Mouse (Mus musculus): ENCODE data around the gene Gm7879.
"Not testable (repeated sequence)": the region's sequence is repeated elsewhere in the genome, so short reads cannot be mapped to it uniquely, and the experiment has no call there.

The Gm7879 gene

DNA sequence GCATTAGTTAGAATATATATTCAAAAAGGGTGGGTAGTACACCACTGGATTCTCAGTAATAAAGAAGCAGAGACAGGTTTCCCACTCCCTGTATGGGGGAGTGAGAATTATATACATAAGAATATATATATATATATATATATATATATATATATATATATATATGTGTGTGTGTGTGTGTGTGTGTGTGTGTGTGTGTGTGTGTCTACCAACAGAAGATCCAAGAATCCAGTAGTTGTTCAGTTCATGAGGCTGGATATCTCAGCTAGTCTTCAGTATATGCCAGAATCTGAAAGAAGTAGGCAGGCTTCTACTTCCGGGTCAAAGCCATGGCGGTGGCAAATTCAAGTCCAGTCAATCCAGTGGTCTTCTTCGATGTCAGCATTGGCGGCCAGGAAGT, at the start of gene Gm7879:
Gene Gm7879, plus strand, starts transcription at position 301 of the 400 bp plus-strand sequence.
- in situ Hi-C loops (cut with MboI): not testable (repeated sequence)

DNA sequence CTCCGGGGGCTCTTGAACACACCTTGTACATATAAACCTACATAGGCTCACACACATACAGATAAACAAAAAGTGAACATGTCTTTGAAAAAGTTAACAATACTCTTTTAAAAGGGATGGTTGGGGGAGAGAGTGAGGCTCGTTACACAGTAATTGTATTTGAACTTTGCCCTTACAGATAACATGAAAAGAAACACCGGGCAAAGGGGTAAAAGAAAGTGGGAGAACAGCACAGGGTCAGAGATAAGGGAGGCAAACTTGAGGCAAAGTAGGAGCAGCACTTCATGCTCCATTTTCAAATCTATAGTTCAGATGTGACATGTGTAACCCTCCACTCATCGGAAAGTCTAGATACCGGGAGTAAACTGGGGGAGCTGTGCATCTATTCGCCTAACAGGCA, 49.3 kb upstream of the Gm7879 start:
- in situ Hi-C loops (cut with MboI): no loop called here

DNA sequence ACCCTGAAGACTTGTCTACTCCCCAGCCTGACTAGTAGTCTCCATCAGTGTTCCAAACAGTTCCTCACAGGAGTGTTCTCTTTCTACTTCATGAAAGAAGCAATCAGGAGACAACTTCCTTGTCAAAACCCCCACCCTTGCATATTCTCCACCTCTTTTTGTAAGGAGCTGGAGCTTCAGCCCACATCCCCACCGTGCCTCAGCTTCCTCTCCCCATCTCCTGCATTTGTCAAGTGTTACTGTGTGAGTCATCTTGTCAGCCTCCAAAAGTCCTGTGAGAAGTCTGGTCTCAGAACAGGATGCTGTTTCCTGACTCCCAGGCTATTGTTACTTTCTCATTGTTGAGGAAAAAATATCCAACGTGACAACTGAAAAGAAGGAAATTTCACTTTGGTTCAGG, 47.6 kb upstream of the Gm7879 start:
- in situ Hi-C loops (cut with MboI): no loop called here

DNA sequence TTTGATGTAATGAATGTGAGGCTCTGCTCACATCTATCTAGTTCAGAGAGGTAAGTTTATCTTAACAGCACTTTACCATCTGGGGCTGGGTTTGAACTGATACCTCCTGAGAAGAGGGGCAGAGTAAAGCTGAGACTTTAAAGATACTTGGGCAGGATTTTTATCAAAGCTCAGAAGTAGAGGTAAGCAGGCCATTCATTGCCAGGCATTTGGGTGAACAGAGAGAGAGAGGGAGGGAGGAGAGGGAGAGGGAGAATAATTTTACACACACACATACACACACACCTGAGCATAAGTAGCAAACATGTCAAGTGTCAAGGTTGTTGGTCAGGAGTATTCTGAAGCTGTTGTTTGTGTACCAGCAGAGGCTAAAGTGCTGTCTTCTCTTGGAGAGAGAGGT, 44.7 kb upstream of the Gm7879 start, which contains the start of gene Cd38:
Gene Cd38, plus strand, starts transcription at position 301 of the 400 bp plus-strand sequence.
- in situ Hi-C loops (cut with MboI): no loop called here

DNA sequence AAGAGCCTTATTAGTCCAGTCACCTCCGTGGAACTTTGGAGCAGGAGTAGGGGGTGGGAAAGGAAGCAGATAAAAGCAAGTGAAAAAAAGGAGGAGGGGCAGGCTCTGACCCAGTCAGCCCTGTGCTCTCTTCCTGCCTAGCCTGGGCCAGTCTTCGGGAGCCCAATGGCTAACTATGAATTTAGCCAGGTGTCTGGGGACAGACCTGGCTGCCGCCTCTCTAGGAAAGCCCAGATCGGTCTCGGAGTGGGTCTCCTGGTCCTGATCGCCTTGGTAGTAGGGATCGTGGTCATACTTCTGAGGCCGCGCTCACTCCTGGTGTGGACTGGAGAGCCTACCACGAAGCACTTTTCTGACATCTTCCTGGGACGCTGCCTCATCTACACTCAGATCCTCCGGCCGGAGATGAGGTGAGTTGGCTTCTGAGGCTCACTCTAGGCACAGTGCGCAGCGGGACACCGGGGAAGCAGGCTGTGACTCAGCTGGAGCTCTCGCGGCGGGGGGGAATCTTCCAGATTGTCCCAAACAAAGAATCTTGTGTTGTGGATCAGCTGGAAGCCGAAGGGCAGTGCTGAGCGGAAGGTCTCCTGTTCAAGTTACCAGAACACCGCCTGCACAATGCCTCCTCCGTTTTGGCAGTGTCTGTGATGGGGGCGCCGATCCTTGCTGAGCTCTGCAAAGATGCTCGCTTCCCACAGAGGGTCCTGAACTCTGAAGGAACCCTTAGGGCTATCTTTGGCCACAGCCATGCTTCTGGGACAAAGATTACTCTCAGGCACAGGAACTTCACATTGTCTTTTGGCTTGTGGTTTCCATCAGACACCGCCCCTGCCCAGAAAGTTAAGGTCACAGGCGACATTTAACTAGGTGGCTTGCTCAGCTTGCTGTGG, 44.0 kb upstream of the Gm7879 start:
- in situ Hi-C loops (cut with MboI): no loop called here

- in situ Hi-C loops (cut with MboI): no loop called here
Observed at GRCm38 (mm10) chr5:43871845-43872244, 41.1 kb upstream of the Gm7879 start.

DNA sequence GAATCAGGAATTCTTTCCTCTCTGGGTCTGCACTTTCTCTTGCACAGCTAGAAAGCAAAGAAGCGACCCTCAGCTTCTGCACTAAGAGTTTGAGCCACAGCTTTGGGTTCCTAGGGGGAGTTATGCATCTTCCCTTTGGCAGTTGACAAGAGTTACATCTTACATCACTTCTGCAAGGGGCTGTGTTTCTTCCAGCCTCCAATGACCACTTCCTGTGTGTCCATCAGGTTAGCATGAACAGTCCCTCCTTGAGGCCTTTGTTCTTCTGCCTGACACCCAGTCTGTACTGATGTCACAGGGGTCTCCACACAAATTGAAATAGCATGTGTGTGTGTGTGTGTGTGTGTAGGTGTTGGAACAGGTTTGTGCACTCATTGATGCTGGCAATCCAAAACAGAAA, 40.3 kb upstream of the Gm7879 start:
- in situ Hi-C loops (cut with MboI): no loop called here

GRCm38 (mm10) chr5:43882034-43882433, 30.9 kb upstream of the Gm7879 start:
- in situ Hi-C loops (cut with MboI): no loop called here

DNA sequence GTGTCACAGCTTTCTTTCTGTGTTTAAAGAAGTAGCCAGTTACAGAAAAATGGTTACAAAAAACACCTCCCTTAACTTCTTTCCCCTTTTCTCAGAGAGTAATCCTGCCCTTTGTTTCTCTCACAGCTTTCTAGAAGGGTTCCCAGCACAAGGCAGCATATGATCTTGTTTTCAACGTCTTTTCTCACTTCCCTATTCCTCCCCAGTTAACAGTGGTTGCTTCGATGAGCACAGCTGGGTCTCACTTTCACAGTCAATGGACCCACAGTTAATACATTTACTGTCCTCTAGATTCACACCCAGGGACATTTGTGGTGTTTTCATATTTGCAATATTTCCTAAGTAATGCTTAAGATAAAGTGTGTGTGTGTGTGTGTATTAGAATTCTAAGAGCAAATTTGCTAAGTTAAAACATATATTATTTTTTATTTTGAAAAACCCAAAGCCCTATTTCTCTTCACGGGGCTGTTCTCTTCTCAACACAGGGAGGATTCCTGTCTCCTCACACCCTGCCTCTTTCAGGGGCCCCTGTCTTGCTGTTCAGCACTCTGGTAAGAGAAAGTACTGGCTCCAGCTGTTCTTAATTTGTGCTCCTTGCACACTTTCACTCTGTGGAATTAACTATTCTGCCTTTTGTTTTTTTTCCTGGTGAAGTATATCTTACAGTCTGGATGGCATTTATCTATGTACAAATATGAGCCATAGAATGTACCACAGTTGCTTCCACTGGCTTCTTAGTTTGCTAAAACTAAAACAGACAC, 27.7 kb upstream of the Gm7879 start:
- in situ Hi-C loops (cut with MboI): loop anchor here (5.0 kb wide), 1 partner anchor 43 kb away; no protein-coding TSS in a partner anchor

- in situ Hi-C loops (cut with MboI): no loop called here
Observed at GRCm38 (mm10) chr5:43892386-43892785, 20.6 kb upstream of the Gm7879 start.

DNA sequence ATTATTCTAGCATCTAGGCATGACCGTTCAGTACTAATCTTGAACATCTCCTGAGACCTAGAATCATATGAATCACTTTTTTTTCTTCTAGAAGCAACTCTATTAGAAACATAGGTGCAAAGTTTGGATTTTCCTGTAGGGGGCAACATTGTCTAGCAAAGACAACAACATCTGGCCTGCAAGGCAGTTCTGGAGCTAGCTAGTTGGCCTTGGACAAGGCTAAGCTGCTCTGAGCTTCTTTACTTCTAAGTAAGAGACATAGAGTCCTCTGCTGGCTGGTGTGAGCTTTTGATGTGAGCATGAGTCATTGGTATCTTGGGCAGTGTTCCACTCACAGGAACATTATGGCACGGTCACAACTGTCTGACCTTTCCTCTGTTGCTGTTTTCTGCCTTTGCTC, 18.8 kb upstream of the Gm7879 start:
- in situ Hi-C loops (cut with MboI): no loop called here

GRCm38 (mm10) chr5:43895931-43896330, 17.0 kb upstream of the Gm7879 start:
- in situ Hi-C loops (cut with MboI): no loop called here

DNA sequence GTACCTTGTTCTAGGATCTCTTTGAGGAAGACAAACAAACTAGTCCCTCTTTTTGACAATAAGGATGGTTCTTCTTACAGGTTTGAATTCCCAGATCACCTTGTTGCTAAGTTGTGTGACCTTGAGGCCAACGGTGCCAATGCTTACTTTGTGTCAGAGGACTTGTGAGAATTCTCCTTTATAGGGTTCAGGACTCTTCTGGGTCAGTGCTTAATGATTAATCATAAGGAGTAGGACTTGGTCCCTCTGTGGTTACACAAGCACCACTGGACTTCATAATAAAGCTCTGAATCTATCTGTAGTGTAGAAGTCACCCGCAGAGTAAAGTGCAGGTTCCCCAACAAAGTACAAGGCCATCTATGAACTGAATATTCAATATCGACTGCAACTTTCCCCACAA, 8.3 kb upstream of the Gm7879 start:
- in situ Hi-C loops (cut with MboI): no loop called here

DNA sequence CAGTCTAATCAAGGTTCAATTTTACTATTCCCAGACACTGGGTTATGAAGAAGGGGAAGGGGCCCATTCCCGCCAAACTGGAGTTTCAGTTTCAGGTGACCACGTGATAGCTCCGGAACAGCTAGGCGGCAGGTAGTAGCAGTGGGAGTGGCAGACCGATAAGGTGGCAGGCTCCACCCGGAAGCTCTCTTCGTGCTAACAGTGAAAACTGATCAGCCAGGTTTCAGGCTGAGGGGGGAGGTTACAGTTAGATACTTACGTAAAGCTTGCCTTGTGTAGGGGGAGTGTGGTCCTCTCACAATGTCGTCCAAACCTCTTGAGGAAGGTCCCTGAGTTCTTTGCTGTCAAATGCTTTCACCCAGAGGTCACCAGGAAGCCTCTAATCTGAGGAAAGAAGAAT, 3.7 kb upstream of the Gm7879 start:
- in situ Hi-C loops (cut with MboI): no loop called here

DNA sequence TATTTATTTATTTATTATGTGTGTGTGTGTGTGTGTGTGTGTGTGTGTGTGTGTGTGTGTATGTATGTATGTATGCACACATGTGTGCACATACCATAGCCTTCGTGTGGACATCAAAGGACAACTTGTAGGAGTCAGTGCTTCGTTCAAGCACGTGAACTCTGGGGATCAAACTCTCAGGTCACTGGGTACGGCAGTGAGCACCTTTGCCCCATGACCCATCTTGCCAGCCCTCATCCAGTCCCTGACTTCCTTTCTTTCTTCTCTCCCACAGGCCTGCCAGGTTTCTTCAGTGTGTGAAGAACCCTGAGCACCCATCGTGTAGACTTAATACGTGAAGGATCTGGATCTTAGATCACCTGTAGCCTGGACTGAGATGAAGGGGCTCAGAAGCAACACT, 2.9 kb upstream of the Gm7879 start:
- in situ Hi-C loops (cut with MboI): no loop called here

GRCm38 (mm10) chr5:43915261-43915886, 2.4 kb downstream of the Gm7879 start:
- in situ Hi-C loops (cut with MboI): no loop called here

DNA sequence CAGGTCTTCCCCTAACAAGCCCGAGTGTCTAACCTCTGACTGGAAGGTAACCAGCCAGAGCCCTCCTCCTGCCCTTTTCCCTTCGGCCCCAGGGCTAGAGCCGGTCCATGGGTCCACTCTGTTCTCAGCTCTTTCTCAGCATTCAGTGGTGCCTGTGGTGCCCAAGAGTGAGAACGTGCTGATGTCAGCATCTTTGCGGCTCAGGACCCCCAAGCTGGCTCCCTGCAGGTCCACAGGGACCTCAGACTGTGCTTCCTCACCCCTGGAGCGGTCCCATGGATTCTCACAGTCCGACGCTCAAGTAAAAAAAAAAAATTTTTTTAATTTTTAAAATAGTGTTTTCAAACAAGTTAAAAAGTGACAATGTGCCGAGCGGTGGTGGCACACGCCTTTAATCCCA, 8.9 kb downstream of the Gm7879 start:
- in situ Hi-C loops (cut with MboI): no loop called here

DNA sequence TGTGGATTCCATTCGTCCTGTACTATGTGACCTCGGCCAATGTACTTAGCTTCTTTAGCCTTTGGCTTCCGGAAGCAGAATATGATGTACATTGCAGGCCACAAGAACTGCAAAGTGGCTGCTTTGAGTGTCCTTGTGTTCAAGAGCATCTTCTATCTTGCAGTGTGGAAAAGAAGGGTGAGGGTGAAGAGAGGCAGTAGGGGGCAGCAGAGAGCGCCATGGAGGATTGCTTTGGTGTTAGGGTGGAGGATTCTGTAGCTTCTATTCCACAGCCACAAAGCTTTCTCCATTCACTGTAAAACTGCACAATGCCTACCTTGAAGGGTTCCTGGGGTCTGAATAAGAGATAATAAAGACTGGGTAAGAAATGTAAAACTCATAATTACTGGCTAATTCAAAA, 11.0 kb downstream of the Gm7879 start:
- in situ Hi-C loops (cut with MboI): no loop called here

DNA sequence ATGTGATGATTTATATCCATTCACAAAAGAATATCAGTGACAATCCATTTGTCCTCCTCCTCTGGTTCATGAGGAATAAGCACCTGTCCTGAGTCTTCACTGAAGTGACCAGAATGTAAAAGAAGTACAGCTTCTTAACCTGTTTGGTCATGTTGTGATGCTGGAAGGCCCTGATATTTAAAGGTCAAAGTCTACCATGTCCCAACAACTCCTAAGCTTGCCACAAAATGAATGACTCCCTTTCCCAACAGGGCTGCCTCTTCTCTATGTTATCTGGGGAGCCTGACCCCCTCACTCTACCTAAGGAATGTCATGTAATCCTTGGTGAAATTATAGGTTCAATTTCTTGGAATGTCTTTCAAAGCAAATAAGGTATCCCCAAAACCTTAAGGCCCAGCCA, 14.8 kb downstream of the Gm7879 start:
- in situ Hi-C loops (cut with MboI): loop anchor here (5.0 kb wide), 1 partner anchor 60 kb away; no protein-coding TSS in a partner anchor

DNA sequence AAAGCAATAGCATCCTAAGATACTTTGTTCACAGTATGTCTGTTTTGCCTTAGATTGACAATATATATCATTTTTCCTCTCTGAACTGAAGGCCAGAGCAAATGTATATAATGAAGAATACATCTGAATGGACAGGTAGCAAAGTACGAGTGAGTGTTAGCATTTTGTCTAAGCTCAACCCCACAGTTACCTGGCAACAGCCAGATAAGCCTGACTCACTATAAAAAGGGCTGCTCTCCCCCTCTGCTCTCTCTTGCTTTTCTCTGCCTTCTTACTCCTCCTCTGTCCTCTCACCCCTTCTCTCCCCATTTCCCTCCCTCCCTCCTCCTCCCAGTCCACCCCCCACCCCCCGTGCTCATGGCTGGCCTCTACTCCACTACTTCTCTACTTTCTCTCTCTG, 20.3 kb downstream of the Gm7879 start:
- in situ Hi-C loops (cut with MboI): no loop called here

GRCm38 (mm10) chr5:43947330-43947977, 34.5 kb downstream of the Gm7879 start:
- in situ Hi-C loops (cut with MboI): no loop called here

Measured in mature B cell (primary cell).